Mouse (Mus musculus): ENCODE measurements at regions not wholly inside any gene's neighbourhood (a gene's known extent, or its start where the extent isn't known, plus 50 kb on each side); places are given as distances from the start of the nearest gene placed in this dataset.

DNA sequence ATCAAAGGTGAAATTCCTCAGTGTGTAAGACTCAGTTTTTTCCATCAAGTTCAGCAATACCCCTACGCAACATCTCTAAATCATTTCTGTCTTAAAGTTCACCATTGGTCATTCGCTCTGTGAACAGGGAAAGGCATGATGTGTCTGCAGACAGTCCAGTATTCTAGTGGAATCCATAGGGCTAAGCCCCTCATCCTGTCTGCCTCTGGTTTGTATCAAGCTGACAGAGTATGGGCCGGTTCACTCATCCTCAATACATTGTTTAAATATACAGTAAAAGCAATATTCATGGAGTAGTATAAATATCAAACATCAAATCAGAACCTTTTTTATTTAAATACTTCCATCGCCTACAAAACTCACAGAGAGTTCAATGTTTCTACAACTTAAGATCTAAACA, 152.9 kb upstream of the Paip1 start:
- TF ChIP-seq CTCF (IDR thresholded peaks at IDR 0.05; ENCODE audit: borderline replicate concordance, insufficient read depth, low read depth, low read length), result no peak
- no peak for TF ChIP-seq POLR2A (IDR thresholded peaks at IDR 0.05; ENCODE audit: borderline replicate concordance, insufficient read depth, low read length)
